Mouse (Mus musculus): ENCODE data around the gene Ngb. TPM values are rescaled to one million over a fixed set of nuclear protein-coding genes. Genes with fewer than 3 reads are reported as not detected.

The Ngb gene
- polyA plus RNA-seq, 1 experiment, result 0.06 TPM

DNA sequence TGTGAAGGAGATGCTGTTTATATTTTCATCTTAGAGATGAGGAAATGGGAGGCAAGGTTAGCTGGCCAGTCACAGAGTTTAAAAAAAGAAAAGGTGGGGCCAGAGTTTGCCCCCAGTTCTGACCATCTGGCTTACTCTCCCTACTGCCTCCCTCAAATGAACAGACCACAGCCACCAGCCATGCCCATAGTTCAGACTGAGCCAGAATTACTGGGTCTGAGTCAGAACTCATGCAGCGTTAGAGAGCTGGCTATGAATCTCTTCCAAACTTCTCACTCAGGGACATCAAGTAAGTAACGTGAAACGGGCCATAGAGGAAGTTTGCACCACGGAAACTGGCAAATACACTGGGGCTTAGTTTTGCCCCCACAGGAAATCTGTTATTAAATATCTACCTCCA, 2.5 kb upstream of the Ngb start:
- H3ac ChIP-seq (ENCODE audit: control insufficient read depth, insufficient read length, low read depth), result no peak overlapping the region
- H3K79me2 ChIP-seq (ENCODE audit: control insufficient read depth, insufficient read depth), result no peaks in the 10 kb centered on the region
- peaks cover 26% of the 10 kb centered on the region for H3K27me3 ChIP-seq (ENCODE audit: control insufficient read depth, insufficient read depth, insufficient read length)
- H3K36me3 ChIP-seq (ENCODE audit: control insufficient read depth, insufficient read depth), result peaks cover 6% of the 10 kb centered on the region
- no peaks in the 10 kb centered on the region for H3K79me3 ChIP-seq (ENCODE audit: low read depth)
- no peak overlapping the region for H3K4me3 ChIP-seq (ENCODE audit: insufficient read depth, poor library complexity, severe bottlenecking)
- TF ChIP-seq USF1 (IDR thresholded peaks at IDR 0.05; ENCODE audit: low read depth), result no peak

DNA sequence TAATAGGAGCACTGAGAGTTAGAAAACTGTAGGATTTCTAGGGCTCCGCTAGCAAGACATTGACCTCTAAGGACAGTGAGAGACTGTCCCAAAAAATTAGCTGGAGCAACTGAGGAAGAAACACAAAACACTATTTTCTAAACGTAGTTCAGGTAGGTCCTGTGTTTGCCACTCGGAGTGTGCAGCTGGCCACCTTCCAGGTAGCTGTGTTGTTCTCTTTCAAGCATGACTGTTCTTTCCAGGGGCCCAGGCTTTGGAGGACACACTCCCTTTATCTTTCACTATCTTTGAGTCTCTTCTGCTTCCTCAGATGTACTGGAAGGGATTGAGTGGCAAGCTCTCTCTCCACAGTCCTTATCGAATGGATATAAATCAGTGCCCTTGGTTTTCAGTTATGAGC, 1.1 kb upstream of the Ngb start:
- Histone ChIP-seq H3K4me3 (ENCODE audit: insufficient read depth, poor library complexity, severe bottlenecking) (no peak overlapping the region), H3K79me2 (ENCODE audit: control insufficient read depth, insufficient read depth) (no peaks in the 10 kb centered on the region), H3K79me3 (ENCODE audit: low read depth) (no peaks in the 10 kb centered on the region), H3K36me3 (ENCODE audit: control insufficient read depth, insufficient read depth) (peaks cover 6% of the 10 kb centered on the region), H3ac (ENCODE audit: control insufficient read depth, insufficient read length, low read depth) (no peak overlapping the region), H3K27me3 (ENCODE audit: control insufficient read depth, insufficient read depth, insufficient read length) (peaks cover 39% of the 10 kb centered on the region)
- TF ChIP-seq FOSL1 (IDR thresholded peaks at IDR 0.05; ENCODE audit: insufficient read depth, low read length, poor library complexity, severe bottlenecking) (no peak), MYOG (IDR thresholded peaks at IDR 0.05; ENCODE audit: control insufficient read depth, extremely low read depth, insufficient read length) (no peak), MYOD1 (IDR thresholded peaks at IDR 0.05; ENCODE audit: control insufficient read depth, insufficient read length, low read depth) (no peak), MAX (IDR thresholded peaks at IDR 0.05) (no peak), CEBPB (IDR thresholded peaks at IDR 0.05; ENCODE audit: low read depth) (no peak), USF1 (IDR thresholded peaks at IDR 0.05; ENCODE audit: low read depth) (no peak), CTCF (IDR thresholded peaks at IDR 0.05; ENCODE audit: control insufficient read depth, insufficient read depth, insufficient read length) (no peak)

GRCm38 (mm10) chr12:87100331-87100730, 2.0 kb downstream of the Ngb start:
- Histone ChIP-seq H3K79me3 (ENCODE audit: low read depth) (no peaks in the 10 kb centered on the region), H3K4me3 (ENCODE audit: insufficient read depth, poor library complexity, severe bottlenecking) (no peak overlapping the region), H3K27me3 (ENCODE audit: control insufficient read depth, insufficient read depth, insufficient read length) (peaks cover 68% of the 10 kb centered on the region), H3ac (ENCODE audit: control insufficient read depth, insufficient read length, low read depth) (no peak overlapping the region), H3K36me3 (ENCODE audit: control insufficient read depth, insufficient read depth) (no peaks in the 10 kb centered on the region), H3K79me2 (ENCODE audit: control insufficient read depth, insufficient read depth) (no peaks in the 10 kb centered on the region)
- TF ChIP-seq CEBPB (IDR thresholded peaks at IDR 0.05; ENCODE audit: low read depth) (no peak), CTCF (IDR thresholded peaks at IDR 0.05; ENCODE audit: control insufficient read depth, insufficient read depth, insufficient read length) (no peak), MYOG (IDR thresholded peaks at IDR 0.05; ENCODE audit: control insufficient read depth, extremely low read depth, insufficient read length) (no peak), FOSL1 (IDR thresholded peaks at IDR 0.05; ENCODE audit: insufficient read depth, low read length, poor library complexity, severe bottlenecking) (no peak), MAX (IDR thresholded peaks at IDR 0.05) (no peak)

DNA sequence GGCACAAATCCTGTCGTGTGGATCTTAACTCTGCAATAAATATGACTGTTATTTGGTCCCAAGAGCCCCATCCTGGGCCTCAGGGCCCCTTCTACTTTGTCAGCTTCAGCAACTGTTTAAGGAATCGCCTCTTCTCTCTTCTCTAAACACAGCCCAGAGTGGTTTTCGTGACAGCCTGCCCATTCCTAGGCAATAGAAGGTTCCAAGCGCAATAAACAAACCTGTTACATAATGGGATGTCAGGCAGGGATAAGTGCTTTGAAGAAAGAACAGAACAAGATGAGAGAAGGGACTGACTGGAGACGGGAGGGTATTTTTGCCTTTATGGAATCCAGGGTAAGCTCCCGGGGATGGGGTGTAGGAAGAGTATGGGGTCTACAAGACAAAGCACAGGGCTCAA, 8.7 kb downstream of the Ngb start:
- no peaks in the 10 kb centered on the region for H3K79me3 ChIP-seq (ENCODE audit: low read depth)
- TF ChIP-seq MAX (IDR thresholded peaks at IDR 0.05) (no peak), CEBPB (IDR thresholded peaks at IDR 0.05; ENCODE audit: low read depth) (no peak), MYOG (IDR thresholded peaks at IDR 0.05; ENCODE audit: control insufficient read depth, extremely low read depth, insufficient read length) (no peak), MYOD1 (IDR thresholded peaks at IDR 0.05; ENCODE audit: control insufficient read depth, insufficient read length, low read depth) (no peak), FOSL1 (IDR thresholded peaks at IDR 0.05; ENCODE audit: insufficient read depth, low read length, poor library complexity, severe bottlenecking) (no peak)
- no peak overlapping the region for H3K4me3 ChIP-seq (ENCODE audit: insufficient read depth, poor library complexity, severe bottlenecking)
- H3ac ChIP-seq (ENCODE audit: control insufficient read depth, insufficient read length, low read depth), result no peak overlapping the region
- no peaks in the 10 kb centered on the region for H3K79me2 ChIP-seq (ENCODE audit: control insufficient read depth, insufficient read depth)
- peaks cover 64% of the 10 kb centered on the region for H3K27me3 ChIP-seq (ENCODE audit: control insufficient read depth, insufficient read depth, insufficient read length)
- no peaks in the 10 kb centered on the region for H3K36me3 ChIP-seq (ENCODE audit: control insufficient read depth, insufficient read depth)

DNA sequence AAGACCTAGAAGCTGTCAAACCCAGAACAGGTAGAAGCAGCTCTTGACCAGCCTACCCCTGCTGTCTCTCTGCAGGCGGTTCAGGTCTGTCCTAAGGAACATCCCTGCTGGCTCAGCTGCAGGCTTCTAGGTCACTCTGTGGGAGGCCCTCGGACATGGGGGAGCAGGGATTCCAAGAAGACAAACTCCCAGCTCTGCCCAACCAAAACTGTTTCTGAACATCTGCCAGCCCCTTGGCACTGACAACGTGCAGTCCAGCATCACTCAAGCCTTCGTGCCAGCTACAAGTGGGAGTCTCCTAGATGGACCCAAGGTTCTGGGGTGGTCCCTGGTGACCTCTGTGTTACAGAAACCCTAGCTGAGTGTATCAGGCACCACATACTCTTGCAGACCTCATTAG, 9.1 kb downstream of the Ngb start:
- TF ChIP-seq FOSL1 (IDR thresholded peaks at IDR 0.05; ENCODE audit: insufficient read depth, low read length, poor library complexity, severe bottlenecking) (no peak), USF1 (IDR thresholded peaks at IDR 0.05; ENCODE audit: low read depth) (no peak), CEBPB (IDR thresholded peaks at IDR 0.05; ENCODE audit: low read depth) (no peak), MYOG (IDR thresholded peaks at IDR 0.05; ENCODE audit: control insufficient read depth, extremely low read depth, insufficient read length) (no peak), CTCF (IDR thresholded peaks at IDR 0.05; ENCODE audit: control insufficient read depth, insufficient read depth, insufficient read length) (no peak), MAX (IDR thresholded peaks at IDR 0.05) (no peak), MYOD1 (IDR thresholded peaks at IDR 0.05; ENCODE audit: control insufficient read depth, insufficient read length, low read depth) (no peak)
- Histone ChIP-seq H3K79me2 (ENCODE audit: control insufficient read depth, insufficient read depth) (no peaks in the 10 kb centered on the region), H3K36me3 (ENCODE audit: control insufficient read depth, insufficient read depth) (no peaks in the 10 kb centered on the region), H3K27me3 (ENCODE audit: control insufficient read depth, insufficient read depth, insufficient read length) (peaks cover 59% of the 10 kb centered on the region), H3ac (ENCODE audit: control insufficient read depth, insufficient read length, low read depth) (no peak overlapping the region), H3K4me3 (ENCODE audit: insufficient read depth, poor library complexity, severe bottlenecking) (no peak overlapping the region), H3K79me3 (ENCODE audit: low read depth) (no peaks in the 10 kb centered on the region)

DNA sequence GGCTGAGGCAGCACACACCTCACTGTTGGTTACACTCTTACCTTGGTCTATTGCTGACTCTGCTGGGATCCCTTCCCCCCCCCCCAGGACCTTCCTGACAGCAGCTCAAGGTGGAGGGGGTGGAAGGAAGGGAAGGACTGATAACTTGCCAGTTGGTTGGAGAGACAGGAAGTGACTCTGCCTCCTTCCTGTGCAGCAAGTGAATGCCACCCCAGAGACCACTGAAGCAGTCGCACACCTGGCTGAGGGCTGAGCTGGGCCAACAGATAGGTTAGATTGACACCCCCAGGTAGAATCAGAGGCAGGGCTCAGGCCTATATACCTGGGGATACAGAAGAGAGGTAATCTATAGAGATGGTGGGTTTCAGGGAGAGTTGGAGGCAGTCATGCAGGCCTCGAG, 10.4 kb downstream of the Ngb start:
- Histone ChIP-seq H3K79me3 (ENCODE audit: low read depth) (no peaks in the 10 kb centered on the region), H3K27me3 (ENCODE audit: control insufficient read depth, insufficient read depth, insufficient read length) (peaks cover 46% of the 10 kb centered on the region), H3K36me3 (ENCODE audit: control insufficient read depth, insufficient read depth) (no peaks in the 10 kb centered on the region), H3K4me3 (ENCODE audit: insufficient read depth, poor library complexity, severe bottlenecking) (no peak overlapping the region), H3K79me2 (ENCODE audit: control insufficient read depth, insufficient read depth) (no peaks in the 10 kb centered on the region), H3ac (ENCODE audit: control insufficient read depth, insufficient read length, low read depth) (no peak overlapping the region)
- no peak for TF ChIP-seq CTCF (IDR thresholded peaks at IDR 0.05; ENCODE audit: control insufficient read depth, insufficient read depth, insufficient read length)
- no peak for TF ChIP-seq MAX (IDR thresholded peaks at IDR 0.05)
- no peak for TF ChIP-seq CEBPB (IDR thresholded peaks at IDR 0.05; ENCODE audit: low read depth)
- TF ChIP-seq USF1 (IDR thresholded peaks at IDR 0.05; ENCODE audit: low read depth), result no peak
- TF ChIP-seq FOSL1 (IDR thresholded peaks at IDR 0.05; ENCODE audit: insufficient read depth, low read length, poor library complexity, severe bottlenecking), result no peak
- TF ChIP-seq MYOG (IDR thresholded peaks at IDR 0.05; ENCODE audit: control insufficient read depth, extremely low read depth, insufficient read length), result no peak
- no peak for TF ChIP-seq MYOD1 (IDR thresholded peaks at IDR 0.05; ENCODE audit: control insufficient read depth, insufficient read length, low read depth)

All from C2C12 (cell line).